Mouse (Mus musculus) hindbrain, embryonic 15.5 days (tissue): ENCODE results near the gene Paqr9. TPM values are rescaled to one million over a fixed set of nuclear protein-coding genes. Genes with fewer than 3 reads are reported as not detected.

Experiments
- ATAC-seq: fragments of 200-750 bp; cut with Nextera tagmentation; 2 replicates; pipeline ENCODE4 v1.8.0; 2017; ENCODE audit warnings: low read depth, moderate number of reproducible peaks, moderate TSS enrichment; ENCODE audit not compliant: low FRiP score
- H3K27ac ChIP-seq: fragments of 300-500 bp; sonication (generic); replicated peaks from 2 replicates; pipeline ENCODE4 v1.5.1; 2015; ENCODE audit warnings: mild to moderate bottlenecking, inconsistent platforms
- H3K27me3 ChIP-seq: fragments of 300-500 bp; sonication (generic); 2 replicates; pipeline ENCODE4 v1.6.1; 2015; ENCODE audit warnings: control low read depth, inconsistent platforms
- H3K36me3 ChIP-seq: fragments of 300-500 bp; sonication (generic); 2 replicates; pipeline ENCODE4 v1.6.1; 2015; ENCODE audit warnings: control low read depth, inconsistent platforms
- H3K4me1 ChIP-seq: fragments of 300-500 bp; sonication (generic); replicated peaks from 2 replicates; pipeline ENCODE4 v1.6.1; 2015; ENCODE audit warnings: control low read depth, inconsistent platforms
- H3K4me2 ChIP-seq: fragments of 300-500 bp; sonication (generic); 2 replicates; pipeline ENCODE4 v1.6.1; 2015; ENCODE audit warnings: moderate library complexity, mild to moderate bottlenecking, inconsistent platforms
- H3K4me3 ChIP-seq: fragments of 300-500 bp; sonication (generic); 2 replicates; pipeline ENCODE4 v1.5.1; 2015; ENCODE audit warnings: mild to moderate bottlenecking, inconsistent platforms
- H3K9ac ChIP-seq: fragments of 300-500 bp; sonication (generic); 2 replicates; pipeline ENCODE4 v1.6.1; 2015; ENCODE audit warnings: inconsistent platforms
- H3K9me3 ChIP-seq: fragments of 300-500 bp; sonication (generic); 2 replicates; pipeline ENCODE4 v1.6.1; 2016; ENCODE audit warnings: control low read depth, inconsistent platforms
- WGBS: fragments of 180-500 bp; shearing (Covaris S2); methylation state at CpG from one replicate; pipeline ENCODE4 v1.1.7; 2015; 5-methylcytosine and 5-hydroxymethylcytosine counted together
- polyA plus RNA-seq: library from polyadenylated mRNA; unstranded; fragments of >200 nt; fragmentation: Nextera tagmentation; extraction: Ambion mirVana; gene quantifications from 2 replicates; pipeline ENCODE4 v1.2.1, GENCODE M21; 2015

Paqr9 gene
- polyA plus RNA-seq, 1 experiment from 2014 or later = 6.8 TPM

DNA sequence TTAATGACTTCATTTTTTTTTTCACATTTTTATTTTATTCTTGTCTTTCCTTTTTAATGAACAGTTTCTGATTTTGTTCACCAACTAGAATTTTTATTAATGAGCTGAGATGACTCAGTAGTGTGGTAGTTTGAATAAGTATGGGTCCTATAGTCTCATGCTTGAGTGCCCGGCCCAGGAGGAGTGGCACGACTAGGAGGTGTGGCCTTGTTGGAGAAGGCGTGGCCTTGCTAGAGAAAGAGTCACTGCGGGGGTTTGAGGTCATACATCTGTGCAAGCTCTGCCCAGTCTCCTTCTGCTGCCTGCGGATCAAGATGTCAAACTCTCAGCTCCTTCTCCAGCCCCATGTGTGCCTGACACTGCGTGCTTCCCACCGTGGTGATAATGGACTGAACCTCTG is 28.6 kb downstream of the Paqr9 start:
- Histone ChIP-seq H3K9ac (no peak overlapping the region), H3K4me3 (no peak overlapping the region), H3K27me3 (no peaks in the 10 kb centered on the region), H3K4me1 (no peaks in the 10 kb centered on the region), H3K27ac (no peak overlapping the region), H3K4me2 (no peak overlapping the region), H3K36me3 (no peaks in the 10 kb centered on the region), H3K9me3 (no peaks in the 10 kb centered on the region)
- WGBS = 84% methylated on average over 7 of the region's 7 CpGs
- ATAC-seq = no peak

GRCm38 (mm10) chr9:95594291-95594690 is 34.8 kb downstream of the Paqr9 start:
- ATAC-seq = no peak
- no peaks in the 10 kb centered on the region for H3K27me3 ChIP-seq
- peaks cover 9% of the 10 kb centered on the region for H3K4me1 ChIP-seq
- no peak overlapping the region for H3K9ac ChIP-seq
- no peaks in the 10 kb centered on the region for H3K36me3 ChIP-seq
- H3K27ac ChIP-seq = no peak overlapping the region
- H3K4me2 ChIP-seq = no peak overlapping the region
- WGBS = 80% methylated on average over 4 of the region's 4 CpGs
- no peaks in the 10 kb centered on the region for H3K9me3 ChIP-seq
- no peak overlapping the region for H3K4me3 ChIP-seq

DNA sequence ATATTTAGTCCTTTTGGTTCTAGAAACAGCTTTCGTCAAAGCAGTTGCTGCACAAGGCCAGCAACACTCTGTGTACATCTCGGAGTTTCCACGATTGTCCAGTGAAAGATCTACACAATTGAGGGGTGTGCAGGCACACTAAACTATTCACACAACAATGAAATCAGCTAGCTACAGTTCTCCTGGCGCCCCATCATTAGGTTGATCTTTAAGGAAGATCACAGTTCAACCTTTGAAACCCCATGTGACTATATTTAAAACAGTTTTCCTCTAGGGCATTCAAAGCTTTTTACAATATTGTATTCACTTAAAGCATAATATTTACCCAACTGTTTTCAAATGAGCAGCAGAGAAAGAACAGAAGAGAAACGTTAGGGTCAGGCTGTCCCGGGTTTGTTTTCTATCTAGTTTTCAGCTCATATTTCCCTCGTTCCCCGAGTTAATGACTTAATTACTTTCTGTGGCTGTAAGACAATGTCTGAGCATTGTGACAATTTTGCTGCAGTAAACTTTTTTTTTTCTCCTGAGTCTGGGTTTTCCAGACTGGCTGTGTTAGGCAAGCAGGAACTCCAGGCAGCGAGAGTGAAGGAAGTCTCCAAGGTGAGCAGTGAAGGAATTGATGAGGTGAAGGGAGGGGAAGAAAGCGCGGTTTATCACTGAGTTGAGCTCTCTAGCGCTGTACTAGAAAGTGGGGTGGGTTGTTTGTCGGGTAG is 38.2 kb downstream of the Paqr9 start:
- Histone ChIP-seq H3K4me3 (peak overlapping the region; percentile 10; the same call in 1 of the 2 replicates), H3K4me2 (peak overlapping the region; percentile 43), H3K9ac (no peak overlapping the region), H3K4me1 (peaks cover 9% of the 10 kb centered on the region), H3K27ac (no peak overlapping the region), H3K36me3 (no peaks in the 10 kb centered on the region), H3K9me3 (no peaks in the 10 kb centered on the region), H3K27me3 (no peaks in the 10 kb centered on the region)
- no peak for ATAC-seq
- 53% methylated on average over 13 of the region's 13 CpGs for WGBS

- Histone ChIP-seq H3K4me3 (peak overlapping the region; percentile 10; the same call in 1 of the 2 replicates), H3K4me1 (peaks cover 9% of the 10 kb centered on the region), H3K27ac (no peak overlapping the region), H3K36me3 (no peaks in the 10 kb centered on the region), H3K4me2 (peak overlapping the region; percentile 43), H3K27me3 (no peaks in the 10 kb centered on the region), H3K9me3 (no peaks in the 10 kb centered on the region), H3K9ac (no peak overlapping the region)
- peak; percentile 23; the same call in 1 of the 2 replicates for ATAC-seq
- WGBS = 54% methylated on average over 19 of the region's 19 CpGs
Observed at GRCm38 (mm10) chr9:95598179-95598721, 38.8 kb downstream of the Paqr9 start.

DNA sequence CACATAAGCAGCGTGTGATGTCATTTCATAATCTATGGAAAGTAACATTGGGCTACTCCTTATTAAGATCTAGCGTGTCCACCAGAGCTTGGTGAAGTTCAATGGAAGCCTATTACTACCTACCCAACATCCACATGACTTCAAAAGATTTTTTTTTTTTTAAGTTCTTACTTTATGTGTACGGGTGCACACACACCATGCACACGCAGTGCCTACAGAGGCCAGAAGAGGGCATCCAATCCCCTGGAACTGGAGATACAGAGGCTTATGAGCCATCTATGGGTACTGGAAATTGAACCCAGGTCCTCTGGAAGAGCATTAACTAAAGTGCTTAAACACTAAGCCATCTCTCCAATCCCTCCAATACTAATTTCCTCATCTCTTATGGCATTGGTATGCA is 39.9 kb downstream of the Paqr9 start:
- H3K27me3 ChIP-seq = no peaks in the 10 kb centered on the region
- H3K36me3 ChIP-seq = no peaks in the 10 kb centered on the region
- ATAC-seq = no peak
- no peak overlapping the region for H3K9ac ChIP-seq
- H3K4me3 ChIP-seq = no peak overlapping the region
- H3K9me3 ChIP-seq = no peaks in the 10 kb centered on the region
- H3K27ac ChIP-seq = no peak overlapping the region
- WGBS = 88% methylated on average over 4 of the region's 4 CpGs
- H3K4me2 ChIP-seq = no peak overlapping the region
- peaks cover 9% of the 10 kb centered on the region for H3K4me1 ChIP-seq

GRCm38 (mm10) chr9:95602849-95603248 is 43.4 kb downstream of the Paqr9 start:
- no peaks in the 10 kb centered on the region for H3K9me3 ChIP-seq
- H3K4me3 ChIP-seq = no peak overlapping the region
- no peak overlapping the region for H3K27ac ChIP-seq
- ATAC-seq = no peak
- peaks cover 6% of the 10 kb centered on the region for H3K4me1 ChIP-seq
- no peaks in the 10 kb centered on the region for H3K27me3 ChIP-seq
- WGBS = 84% methylated on average over 3 of the region's 3 CpGs
- H3K9ac ChIP-seq = no peak overlapping the region
- no peak overlapping the region for H3K4me2 ChIP-seq
- H3K36me3 ChIP-seq = no peaks in the 10 kb centered on the region

DNA sequence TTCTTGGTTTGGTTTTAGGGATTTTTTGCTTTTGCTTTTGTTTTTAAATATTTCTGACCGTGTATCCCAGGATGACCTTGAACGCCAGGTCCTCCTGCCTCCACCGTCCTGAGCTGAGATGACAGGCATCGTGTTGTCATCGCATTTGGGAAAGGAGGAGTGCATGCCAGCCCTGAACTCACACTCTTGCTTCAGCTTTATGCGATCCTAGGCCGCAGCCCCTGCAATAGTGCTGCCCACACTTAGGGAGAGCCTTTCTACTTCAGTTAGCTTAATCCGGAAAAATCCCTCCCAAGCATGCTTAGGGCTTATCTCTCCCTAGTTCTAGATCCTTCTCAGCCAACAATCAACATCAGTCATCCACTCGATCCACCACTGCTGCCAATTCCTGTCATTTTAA is 43.9 kb downstream of the Paqr9 start:
- Histone ChIP-seq H3K4me2 (no peak overlapping the region), H3K9me3 (no peaks in the 10 kb centered on the region), H3K4me3 (no peak overlapping the region), H3K4me1 (peaks cover 1% of the 10 kb centered on the region), H3K36me3 (no peaks in the 10 kb centered on the region), H3K27me3 (no peaks in the 10 kb centered on the region), H3K9ac (no peak overlapping the region), H3K27ac (no peak overlapping the region)
- no peak for ATAC-seq
- 91% methylated on average over 9 of the region's 9 CpGs for WGBS

GRCm38 (mm10) chr9:95607196-95607595 is 47.7 kb downstream of the Paqr9 start:
- no peak for ATAC-seq
- H3K9me3 ChIP-seq = no peaks in the 10 kb centered on the region

DNA sequence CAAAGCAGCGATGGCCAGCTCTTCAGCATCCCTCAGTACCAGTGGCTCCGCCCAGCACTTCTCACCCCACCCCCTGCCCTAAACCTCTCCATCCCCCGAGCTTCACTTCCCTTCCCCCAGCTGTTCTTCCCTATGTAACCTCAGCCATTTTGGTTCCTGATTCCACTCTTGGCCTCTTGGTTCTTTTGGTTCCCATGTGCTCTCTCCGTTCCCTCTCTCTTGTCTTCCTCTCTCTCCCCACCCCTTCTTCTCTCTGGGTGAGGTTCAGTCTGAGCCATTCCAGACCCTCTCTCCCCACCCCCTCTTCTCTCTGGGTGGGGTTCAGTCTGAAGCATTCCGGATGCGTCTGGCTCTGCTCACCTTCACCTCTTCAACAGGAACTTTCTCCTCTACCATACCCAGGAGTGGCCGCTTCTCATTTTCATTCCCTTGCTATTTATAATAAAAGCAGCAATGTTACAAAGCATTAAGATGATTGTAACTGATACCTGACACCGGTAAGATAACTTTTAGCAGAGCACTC is 52.9 kb downstream of the Paqr9 start:
- 84% methylated on average over 8 of the region's 8 CpGs for WGBS
- Histone ChIP-seq H3K27me3 (no peaks in the 10 kb centered on the region), H3K4me1 (0 out of 2 replicates have a peak, but pooled peaks cover 5% of the 10 kb centered on the region), H3K4me3 (no peak overlapping the region), H3K36me3 (no peaks in the 10 kb centered on the region), H3K9me3 (no peaks in the 10 kb centered on the region), H3K4me2 (no peak overlapping the region), H3K27ac (no peak overlapping the region), H3K9ac (no peak overlapping the region)
- ATAC-seq = no peak

More at GRCm38 (mm10) chr9:95607196-95607595, 47.7 kb downstream of the Paqr9 start:
- WGBS = 72% methylated on average over 5 of the region's 5 CpGs
- Histone ChIP-seq H3K4me1 (no peaks in the 10 kb centered on the region), H3K4me3 (no peak overlapping the region), H3K27ac (no peak overlapping the region), H3K36me3 (no peaks in the 10 kb centered on the region), H3K9ac (no peak overlapping the region), H3K4me2 (no peak overlapping the region), H3K27me3 (no peaks in the 10 kb centered on the region)

GRCm38 (mm10) chr9:95613426-95614127 is 54.1 kb downstream of the Paqr9 start:
- Histone ChIP-seq H3K27ac (no peak overlapping the region), H3K27me3 (no peaks in the 10 kb centered on the region), H3K4me3 (0 out of 2 replicates have a peak overlapping the region, but pooled peaks have one; percentile 10), H3K4me2 (peak overlapping the region; percentile 47), H3K9me3 (no peaks in the 10 kb centered on the region), H3K9ac (no peak overlapping the region), H3K36me3 (no peaks in the 10 kb centered on the region), H3K4me1 (0 out of 2 replicates have a peak, but pooled peaks cover 5% of the 10 kb centered on the region)
- WGBS = 10% methylated on average over 8 of the region's 9 CpGs
- ATAC-seq = peak; percentile 66

DNA sequence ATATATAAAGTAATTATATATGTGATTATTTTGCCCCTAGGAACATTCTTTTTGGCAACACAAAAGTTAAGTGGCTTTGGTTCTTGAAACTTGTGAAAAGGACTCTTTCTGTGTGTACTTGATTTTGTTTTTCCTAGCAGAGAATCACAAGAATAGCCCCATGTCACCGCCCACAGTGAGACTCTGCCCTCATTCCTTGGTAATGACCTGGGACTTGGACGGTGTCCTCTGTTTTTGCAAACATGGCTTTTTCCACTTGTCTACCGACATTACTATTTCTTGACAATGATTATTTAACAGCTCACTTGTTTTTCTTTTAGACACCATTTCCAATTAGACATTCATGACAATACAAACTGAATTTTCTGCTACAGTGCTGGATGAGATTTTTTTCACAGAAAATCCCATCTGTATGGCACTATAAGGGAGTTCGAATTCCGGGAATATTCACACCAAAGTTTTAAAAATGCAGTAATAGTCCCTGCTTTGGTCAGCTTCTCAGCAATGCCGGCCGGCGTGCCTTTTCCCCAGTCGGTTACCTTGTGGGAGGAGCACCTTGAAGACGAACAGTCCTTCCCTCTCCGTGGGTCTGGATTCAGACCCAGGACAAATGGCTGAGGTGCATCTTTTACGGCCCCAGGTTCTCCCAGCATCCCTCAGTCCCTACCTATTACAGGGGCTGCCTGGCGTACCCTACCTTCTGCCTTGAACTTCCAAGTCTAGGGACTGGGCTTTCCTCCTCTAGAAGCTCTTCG is 55.6 kb downstream of the Paqr9 start:
- Histone ChIP-seq H3K4me1 (0 out of 2 replicates have a peak, but pooled peaks cover 5% of the 10 kb centered on the region), H3K36me3 (no peaks in the 10 kb centered on the region), H3K27me3 (no peaks in the 10 kb centered on the region), H3K4me3 (no peak overlapping the region), H3K27ac (no peak overlapping the region), H3K9ac (no peak overlapping the region), H3K4me2 (no peak overlapping the region), H3K9me3 (no peaks in the 10 kb centered on the region)
- no peak for ATAC-seq
- WGBS = 81% methylated on average over 14 of the region's 14 CpGs
